Mouse (Mus musculus) c-Kit-positive CD71-positive TER-119-negative erythroid progenitor cells, embryonic 14.5 days (primary cell): ENCODE results near the gene Vmn1r37.
"Not testable (repeated sequence)": the region's sequence is repeated elsewhere in the genome, so short reads cannot be mapped to it uniquely, and the experiment has no call there.

ENCODE experiments used
- DNase-seq: peaks from one replicate; pipeline ENCODE4 v3.0.0-alpha.2; 2013; ENCODE audit warnings: low read depth

The Vmn1r37 gene

GRCm38 (mm10) chr6:66729082-66729481 lies at the start of gene Vmn1r37:
Vmn1r37 (plus strand) TSS chr6:66729382.
- DNase-seq: not testable (repeated sequence)

- no peak for DNase-seq
Observed at GRCm38 (mm10) chr6:66685806-66686205, 43.4 kb upstream of the Vmn1r37 start, which contains the start of gene Vmn1r35. Vmn1r35 (minus strand) TSS chr6:66685906.

GRCm38 (mm10) chr6:66708901-66709300 lies 20.3 kb upstream of the Vmn1r37 start:
- no peak for DNase-seq

- peak; percentile 4 for DNase-seq
Observed at GRCm38 (mm10) chr6:66713854-66714253, 15.3 kb upstream of the Vmn1r37 start.

- not testable (repeated sequence) for DNase-seq
Observed at GRCm38 (mm10) chr6:66719068-66719467, 10.1 kb upstream of the Vmn1r37 start, which contains the start of gene Vmn1r36. Vmn1r36 (minus strand) TSS chr6:66719168.

GRCm38 (mm10) chr6:66782527-66782926 lies 53.3 kb downstream of the Vmn1r37 start, which contains the start of gene Vmn1r38:
Vmn1r38 (minus strand) TSS chr6:66782627.
- DNase-seq: not testable (repeated sequence)
